Mouse (Mus musculus) intestine, embryonic 16.5 days (tissue): Measurements from ENCODE around the gene 1700129C05Rik. TPM values are rescaled to one million over a fixed set of nuclear protein-coding genes. Genes with fewer than 3 reads are reported as not detected.

Experiments used
- ATAC-seq: fragments of 200-750 bp; cut with Nextera tagmentation; 2 replicates; pipeline ENCODE4 v1.8.0; 2017; ENCODE audit warnings: moderate TSS enrichment, moderate library complexity
- H3K27ac ChIP-seq: fragments of 300-500 bp; sonication (generic); 2 replicates; pipeline ENCODE4 v1.5.1; 2014; ENCODE audit warnings: mild to moderate bottlenecking, low read length
- H3K27me3 ChIP-seq: fragments of 300-500 bp; sonication (generic); replicated peaks from 2 replicates; pipeline ENCODE4 v1.6.1; 2014; ENCODE audit warnings: low read length, control low read depth, mixed read lengths; ENCODE audit not compliant: control insufficient read depth, insufficient read depth
- H3K36me3 ChIP-seq: fragments of 300-500 bp; sonication (generic); 2 replicates; pipeline ENCODE4 v1.6.1; 2014; ENCODE audit warnings: low read length, control low read depth; ENCODE audit not compliant: control insufficient read depth, insufficient read depth
- H3K4me1 ChIP-seq: fragments of 300-500 bp; sonication (generic); 2 replicates; pipeline ENCODE4 v1.6.1; 2014; ENCODE audit warnings: low read length, control low read depth, mixed read lengths; ENCODE audit not compliant: control insufficient read depth, insufficient read depth
- H3K4me2 ChIP-seq: fragments of 300-500 bp; sonication (generic); 2 replicates; pipeline ENCODE4 v1.6.1; 2014; ENCODE audit warnings: low read depth, low read length, control low read depth
- H3K4me3 ChIP-seq: fragments of 300-500 bp; sonication (generic); 2 replicates; pipeline ENCODE4 v1.5.1; 2014; ENCODE audit warnings: mild to moderate bottlenecking, low read length
- H3K9ac ChIP-seq: fragments of 300-500 bp; sonication (generic); 2 replicates; pipeline ENCODE4 v1.6.1; 2014; ENCODE audit warnings: low read depth, low read length
- H3K9me3 ChIP-seq: fragments of 300-500 bp; sonication (generic); 2 replicates; pipeline ENCODE4 v1.6.1; 2016; ENCODE audit warnings: low read length, control low read depth; ENCODE audit not compliant: control insufficient read depth
- WGBS: fragments of 180-500 bp; shearing (Covaris S2); extraction: QIAGEN DNeasy Blood & Tissue Kit; methylation state at CpG from one replicate; pipeline ENCODE4 v1.1.7; 2014; 5-methylcytosine and 5-hydroxymethylcytosine counted together
- polyA plus RNA-seq: library from polyadenylated mRNA; unstranded; fragments of >200 nt; fragmentation: Nextera tagmentation; extraction: Ambion mirVana; gene quantifications from 2 replicates; pipeline ENCODE4 v1.2.1, GENCODE M21; 2015

1700129C05Rik gene
- polyA plus RNA-seq, result not detected in 2 replicates

GRCm38 (mm10) chr14:59142793-59143192 lies at the start of gene 1700129C05Rik:
TSS of gene 1700129C05Rik (minus strand) at chr14:59142893.
- H3K4me2 ChIP-seq, result no peak within 1 kb of the TSS
- ATAC-seq, result no peak
- no peaks in the 10 kb centered on the region for H3K36me3 ChIP-seq
- H3K9ac ChIP-seq, result no peak within 1 kb of the TSS
- H3K27ac ChIP-seq, result no peak within 1 kb of the TSS
- no peaks in the 10 kb centered on the region for H3K4me1 ChIP-seq
- no peak within 1 kb of the TSS for H3K4me3 ChIP-seq
- H3K9me3 ChIP-seq, result no peaks in the 10 kb centered on the region
- 94% methylated on average over 4 of the region's 4 CpGs for WGBS
- H3K27me3 ChIP-seq, result no peaks in the 10 kb centered on the region

GRCm38 (mm10) chr14:59186121-59186520 lies 43.4 kb upstream of the 1700129C05Rik start:
- WGBS, result 93% methylated on average over 2 of the region's 2 CpGs
- H3K27me3 ChIP-seq, result no peaks in the 10 kb centered on the region
- H3K4me2 ChIP-seq, result no peak overlapping the region
- H3K9me3 ChIP-seq, result no peaks in the 10 kb centered on the region
- H3K27ac ChIP-seq, result no peak overlapping the region
- no peak for ATAC-seq
- H3K4me3 ChIP-seq, result no peak overlapping the region
- no peaks in the 10 kb centered on the region for H3K36me3 ChIP-seq
- no peaks in the 10 kb centered on the region for H3K4me1 ChIP-seq
- no peak overlapping the region for H3K9ac ChIP-seq

- ATAC-seq, result no peak
- Histone ChIP-seq H3K27me3 (no peaks in the 10 kb centered on the region), H3K9ac (no peak overlapping the region), H3K36me3 (no peaks in the 10 kb centered on the region), H3K4me2 (no peak overlapping the region), H3K27ac (no peak overlapping the region), H3K9me3 (no peaks in the 10 kb centered on the region), H3K4me1 (no peaks in the 10 kb centered on the region), H3K4me3 (no peak overlapping the region)
These were observed 42.8 kb upstream of the 1700129C05Rik start for GRCm38 (mm10) chr14:59185514-59185913.

- WGBS, result 77% methylated on average over 2 of the region's 2 CpGs
- no peaks in the 10 kb centered on the region for H3K4me1 ChIP-seq
- no peak overlapping the region for H3K9ac ChIP-seq
- ATAC-seq, result no peak
- no peak overlapping the region for H3K4me3 ChIP-seq
- H3K9me3 ChIP-seq, result no peaks in the 10 kb centered on the region
- H3K36me3 ChIP-seq, result no peaks in the 10 kb centered on the region
- H3K27ac ChIP-seq, result no peak overlapping the region
- H3K27me3 ChIP-seq, result no peaks in the 10 kb centered on the region
- H3K4me2 ChIP-seq, result no peak overlapping the region
These were observed 40.0 kb upstream of the 1700129C05Rik start for GRCm38 (mm10) chr14:59182732-59183131.

GRCm38 (mm10) chr14:59178649-59179048 lies 36.0 kb upstream of the 1700129C05Rik start, which contains the start of gene Gm5142:
TSS of gene Gm5142 (minus strand) at chr14:59178749.
- H3K9ac ChIP-seq, result no peak within 1 kb of the TSS
- H3K27me3 ChIP-seq, result no peaks in the 10 kb centered on the region
- H3K27ac ChIP-seq, result no peak within 1 kb of the TSS
- no peaks in the 10 kb centered on the region for H3K9me3 ChIP-seq
- no peak within 1 kb of the TSS for H3K4me2 ChIP-seq
- WGBS, result 86% methylated on average over 3 of the region's 3 CpGs
- no peaks in the 10 kb centered on the region for H3K4me1 ChIP-seq
- no peak within 1 kb of the TSS for H3K4me3 ChIP-seq
- no peak for ATAC-seq
- no peaks in the 10 kb centered on the region for H3K36me3 ChIP-seq

- H3K27ac ChIP-seq, result peak overlapping the region; percentile 26; the same call in 1 of the 2 replicates
- no peak overlapping the region for H3K4me3 ChIP-seq
- no peak overlapping the region for H3K4me2 ChIP-seq
- H3K9me3 ChIP-seq, result no peaks in the 10 kb centered on the region
- no peaks in the 10 kb centered on the region for H3K36me3 ChIP-seq
- H3K9ac ChIP-seq, result no peak overlapping the region
- H3K4me1 ChIP-seq, result peaks cover 3% of the 10 kb centered on the region; the same call in 1 of the 2 replicates
- no peaks in the 10 kb centered on the region for H3K27me3 ChIP-seq
- 55% methylated on average over 3 of the region's 3 CpGs for WGBS
- peak; percentile 90 for ATAC-seq
These were observed 14.5 kb upstream of the 1700129C05Rik start for GRCm38 (mm10) chr14:59157016-59157698.

- Histone ChIP-seq H3K27me3 (no peaks in the 10 kb centered on the region), H3K36me3 (no peaks in the 10 kb centered on the region), H3K27ac (no peak overlapping the region), H3K4me1 (peaks cover 3% of the 10 kb centered on the region; the same call in 1 of the 2 replicates), H3K9ac (no peak overlapping the region), H3K4me3 (no peak overlapping the region), H3K4me2 (no peak overlapping the region), H3K9me3 (no peaks in the 10 kb centered on the region)
- ATAC-seq, result no peak
- WGBS, result 74% methylated on average over 2 of the region's 2 CpGs
These were observed 12.9 kb upstream of the 1700129C05Rik start for GRCm38 (mm10) chr14:59155589-59155988.

GRCm38 (mm10) chr14:59114281-59114680 lies 28.4 kb downstream of the 1700129C05Rik start:
- ATAC-seq, result no peak
- H3K9ac ChIP-seq, result no peak overlapping the region
- no peak overlapping the region for H3K4me3 ChIP-seq
- H3K9me3 ChIP-seq, result no peaks in the 10 kb centered on the region
- no peak overlapping the region for H3K4me2 ChIP-seq
- no peaks in the 10 kb centered on the region for H3K4me1 ChIP-seq
- no peaks in the 10 kb centered on the region for H3K36me3 ChIP-seq
- no peak overlapping the region for H3K27ac ChIP-seq
- WGBS, result 3% methylated on average over 2 of the region's 2 CpGs
- no peaks in the 10 kb centered on the region for H3K27me3 ChIP-seq

- Histone ChIP-seq H3K27me3 (no peaks in the 10 kb centered on the region), H3K4me3 (no peak overlapping the region), H3K9me3 (no peaks in the 10 kb centered on the region), H3K27ac (no peak overlapping the region), H3K36me3 (no peaks in the 10 kb centered on the region), H3K4me1 (no peaks in the 10 kb centered on the region), H3K9ac (no peak overlapping the region), H3K4me2 (no peak overlapping the region)
- WGBS, result 17% methylated on average over 10 of the region's 10 CpGs
- ATAC-seq, result no peak
These were observed 38.6 kb downstream of the 1700129C05Rik start for GRCm38 (mm10) chr14:59104006-59104605.
